Mouse (Mus musculus) hindlimb bud, embryonic 11.5 days (tissue): ENCODE data around the gene Gsg1.

Source experiments
- DNase-seq: peaks from one replicate; pipeline ENCODE4 v3.0.0-alpha.2; 2012; ENCODE audit warnings: low read depth, low spot score; ENCODE audit errors: extremely low spot score

Gsg1 gene

DNA sequence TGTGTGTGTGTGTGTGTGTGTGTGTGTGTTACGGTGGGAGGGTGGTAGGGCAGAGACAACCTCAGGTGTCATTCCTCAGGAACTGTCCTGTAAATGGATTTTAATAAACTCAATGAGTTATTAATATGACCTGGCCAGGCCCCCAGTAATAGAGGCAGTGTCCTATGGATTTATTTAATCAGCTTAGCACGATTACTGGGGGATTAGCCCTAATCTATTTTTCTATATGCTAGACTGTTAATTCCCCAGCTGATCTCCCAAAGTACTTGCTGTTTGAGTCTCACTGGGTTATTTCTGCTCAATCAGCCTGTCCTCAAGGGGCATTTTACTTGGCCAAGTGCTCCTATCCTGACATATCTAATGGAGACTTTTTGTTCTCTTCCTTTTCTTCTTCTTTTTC lies 41.5 kb downstream of the Gsg1 start:
- no peak for DNase-seq

DNA sequence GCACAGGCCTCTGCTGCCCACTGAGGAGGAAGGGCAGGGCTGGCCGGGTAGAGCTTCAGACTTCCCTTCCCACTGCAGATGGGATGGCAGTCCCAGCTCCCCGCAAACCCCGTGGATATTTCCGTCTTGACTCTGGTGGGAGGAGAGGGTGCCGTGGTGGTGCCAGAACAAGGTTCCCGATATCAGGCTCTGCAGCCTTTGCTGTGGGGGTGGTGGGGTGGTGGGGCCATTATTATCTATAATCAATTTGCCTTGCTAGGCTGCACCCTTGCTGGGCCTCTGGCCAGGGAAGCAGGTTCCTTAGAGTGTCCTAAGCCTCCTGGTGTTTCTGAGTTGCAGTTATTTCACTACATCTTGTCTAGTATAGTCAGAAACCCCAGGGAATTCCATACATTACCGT lies 43.0 kb downstream of the Gsg1 start:
- no peak for DNase-seq

DNA sequence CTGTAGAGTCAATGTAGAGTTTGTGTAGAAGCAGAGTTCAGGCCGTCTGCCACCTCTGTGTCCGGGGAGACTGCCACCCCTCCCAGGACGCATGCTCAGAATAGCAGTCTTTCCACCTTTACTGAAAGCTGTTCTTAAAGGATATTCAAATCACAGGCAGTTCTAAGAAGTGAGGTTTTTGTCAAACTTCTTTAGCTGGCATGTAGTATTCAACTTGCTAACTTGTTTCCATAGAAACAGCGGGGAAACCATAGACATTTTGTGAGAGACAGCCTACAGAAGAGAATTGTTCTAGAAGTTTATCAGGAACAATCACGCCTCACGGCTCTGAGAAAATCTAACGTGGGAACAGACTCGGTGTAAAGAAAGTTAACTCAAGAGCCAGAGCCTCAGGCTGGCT lies 47.2 kb downstream of the Gsg1 start:
- no peak for DNase-seq

DNA sequence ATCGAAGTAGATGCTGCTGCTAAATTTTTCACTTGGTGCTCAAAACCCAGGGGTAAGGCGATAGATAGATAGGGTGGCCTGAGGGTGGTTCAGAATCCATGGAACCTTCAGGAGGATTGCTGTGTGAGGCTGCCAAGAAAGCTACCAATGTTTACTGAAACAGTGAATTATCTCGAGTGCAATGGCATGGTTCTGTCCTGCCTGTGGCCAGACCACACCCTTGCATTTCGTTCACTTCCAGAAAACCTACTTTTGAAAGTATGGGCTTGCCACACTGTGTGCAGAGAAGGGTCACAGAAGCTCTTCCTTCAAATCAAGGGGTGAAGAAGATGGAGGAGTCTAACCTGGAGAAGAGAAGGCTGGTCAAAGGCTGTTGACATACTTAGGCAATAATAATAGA lies 48.3 kb downstream of the Gsg1 start:
- DNase-seq, result no peak

DNA sequence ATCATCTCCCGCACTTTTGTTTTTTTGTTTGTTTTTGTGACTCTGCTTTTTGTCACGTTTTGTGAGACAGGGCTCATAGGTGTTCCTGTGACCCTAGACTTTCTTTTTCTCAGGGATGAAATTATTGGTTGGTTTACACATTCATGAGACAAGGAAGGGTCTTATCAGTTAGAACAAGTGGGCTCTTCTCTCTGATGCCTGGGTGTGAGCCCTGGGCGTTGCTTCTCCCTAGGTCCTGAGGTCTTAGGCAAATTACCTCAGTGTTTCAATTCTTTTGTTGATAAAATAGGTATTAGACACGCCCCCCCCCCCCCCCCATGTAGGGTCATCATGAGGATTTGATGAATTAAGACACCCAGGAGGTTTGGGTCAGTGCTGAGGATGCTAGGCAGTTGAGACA lies 49.3 kb downstream of the Gsg1 start:
- DNase-seq, result no peak

DNA sequence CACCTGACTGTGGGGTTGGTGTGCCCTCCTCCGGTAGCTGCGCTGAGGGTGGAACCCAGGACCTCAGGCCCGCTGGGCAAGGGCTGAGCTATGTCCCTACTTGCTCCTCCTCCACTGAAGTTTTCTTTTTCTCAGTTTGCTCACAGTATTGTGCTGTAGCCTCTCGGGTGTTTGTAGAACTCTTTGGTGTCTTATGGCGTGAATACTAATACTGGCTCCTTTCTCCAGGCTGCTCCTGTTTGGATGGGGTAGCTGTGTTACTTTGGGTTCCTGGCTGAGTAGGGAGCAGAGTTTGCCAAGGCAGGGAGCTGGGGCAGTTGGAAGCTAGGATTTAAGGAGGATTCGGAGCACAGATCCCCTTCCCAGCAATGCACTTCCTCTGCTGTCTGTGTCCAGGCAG lies 50.4 kb downstream of the Gsg1 start:
- no peak for DNase-seq

DNA sequence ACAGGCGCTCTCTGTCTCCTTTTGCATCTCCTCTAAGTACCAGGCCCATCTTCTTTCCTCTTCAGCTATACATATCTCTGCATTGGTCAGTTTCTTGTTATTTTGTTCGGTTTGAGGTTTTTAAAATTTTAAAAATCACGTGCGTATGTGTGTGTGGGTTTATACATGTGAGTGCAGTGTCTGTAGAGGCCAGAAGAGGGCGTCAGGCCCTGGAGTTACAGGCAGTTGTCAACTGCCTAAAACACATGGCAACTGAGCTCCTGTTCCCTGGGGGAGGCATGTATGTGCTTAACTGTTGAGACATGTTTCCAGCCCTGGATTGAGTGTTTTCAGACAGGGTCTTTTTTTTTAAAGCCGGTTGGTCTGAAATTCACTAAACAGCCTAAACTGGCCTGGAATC lies 51.5 kb downstream of the Gsg1 start:
- DNase-seq, result no peak

DNA sequence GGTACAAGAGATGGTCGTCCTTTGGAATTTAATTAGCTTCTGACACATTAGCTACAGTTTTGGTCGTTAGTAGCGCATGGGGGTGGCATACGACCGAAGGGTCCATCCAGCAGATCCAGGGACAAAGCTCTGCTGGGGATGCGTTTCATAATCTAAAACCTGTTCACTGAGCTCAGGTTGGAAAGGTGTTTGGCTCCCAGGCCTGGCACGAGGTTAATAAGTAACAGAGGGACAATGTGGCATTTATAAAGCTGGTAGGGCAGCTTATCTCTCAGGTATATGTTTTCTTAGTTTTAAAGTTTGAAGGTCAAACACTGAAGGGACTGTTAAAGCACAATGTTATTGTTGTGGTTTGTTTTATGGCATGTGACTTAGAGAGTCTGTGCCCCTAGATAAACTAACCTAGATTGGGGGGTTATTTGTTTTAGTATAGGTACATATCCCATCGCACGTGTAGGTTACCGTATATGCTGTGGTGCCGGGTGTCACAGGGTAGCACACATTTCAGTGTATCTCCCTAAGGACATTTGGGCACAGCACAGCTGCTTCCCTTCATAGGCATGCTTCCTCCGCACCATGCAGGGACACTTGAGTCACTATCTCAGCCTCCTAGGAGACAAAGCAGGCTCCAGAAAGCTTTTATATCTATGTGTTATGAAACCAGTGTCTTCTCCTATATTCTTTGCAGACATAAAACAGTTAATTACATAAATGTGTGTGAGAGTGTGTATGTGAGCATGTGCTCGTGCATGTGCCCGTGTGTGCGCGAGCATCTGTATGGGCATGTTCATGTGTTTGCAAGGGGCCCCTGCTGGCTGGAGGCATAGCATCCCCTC lies 53.8 kb downstream of the Gsg1 start:
- no peak for DNase-seq

DNA sequence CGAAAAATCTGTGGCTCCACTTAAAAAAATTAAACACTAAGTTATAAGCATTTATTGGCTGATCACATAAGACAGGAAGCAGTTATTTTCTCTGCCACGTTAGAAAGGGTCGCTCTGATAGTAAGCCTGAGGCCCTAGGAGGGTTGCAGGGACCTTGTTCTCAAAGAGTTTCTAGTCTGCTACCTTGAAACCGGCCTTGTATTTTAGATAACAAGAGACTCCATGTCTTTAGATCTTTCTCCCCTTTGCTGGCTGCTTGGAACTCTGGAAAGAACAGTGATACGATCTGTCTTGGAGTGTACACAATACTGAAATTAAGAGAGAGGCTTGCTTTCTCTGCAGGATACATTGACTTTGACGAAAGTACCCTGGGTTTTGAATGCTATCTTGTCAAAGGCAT lies 55.4 kb downstream of the Gsg1 start:
- DNase-seq, result no peak

DNA sequence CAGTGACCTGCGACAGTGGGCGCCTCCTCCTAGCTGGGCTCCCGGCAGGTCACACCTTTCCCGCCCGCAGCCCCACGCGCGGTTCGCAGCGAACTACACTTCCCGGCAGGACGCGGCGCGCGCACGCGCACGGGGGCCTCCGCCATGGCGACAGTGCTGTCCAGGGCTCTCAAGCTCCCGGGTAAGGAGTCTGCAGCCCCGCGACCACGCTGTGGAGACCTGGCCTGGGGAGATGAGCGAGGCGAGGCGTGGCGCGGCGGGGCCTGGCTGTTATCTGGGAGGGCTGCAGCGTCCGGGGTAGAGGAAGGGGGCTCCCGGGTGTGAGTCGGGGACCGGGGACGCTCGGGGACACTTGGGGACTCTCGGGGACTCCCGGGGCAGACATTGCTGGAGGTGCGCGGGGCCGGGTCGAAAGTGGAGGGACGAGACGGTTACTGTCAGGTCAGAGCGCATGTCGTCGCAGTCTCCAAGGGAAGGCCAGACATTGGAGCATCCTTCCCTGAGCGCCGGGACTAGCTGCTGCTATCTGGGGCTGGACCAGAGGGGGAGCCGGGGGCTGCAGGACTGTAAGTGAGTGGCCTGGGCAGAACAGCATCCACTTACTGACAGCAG lies 56.1 kb downstream of the Gsg1 start, which contains the start of the genes Fam234b and Hebp1:
Fam234b (plus strand) TSS at position 57 of the 612 bp plus-strand sequence.
Hebp1 (minus strand) TSS at position 102 of the 612 bp plus-strand sequence.
- no peak for DNase-seq

DNA sequence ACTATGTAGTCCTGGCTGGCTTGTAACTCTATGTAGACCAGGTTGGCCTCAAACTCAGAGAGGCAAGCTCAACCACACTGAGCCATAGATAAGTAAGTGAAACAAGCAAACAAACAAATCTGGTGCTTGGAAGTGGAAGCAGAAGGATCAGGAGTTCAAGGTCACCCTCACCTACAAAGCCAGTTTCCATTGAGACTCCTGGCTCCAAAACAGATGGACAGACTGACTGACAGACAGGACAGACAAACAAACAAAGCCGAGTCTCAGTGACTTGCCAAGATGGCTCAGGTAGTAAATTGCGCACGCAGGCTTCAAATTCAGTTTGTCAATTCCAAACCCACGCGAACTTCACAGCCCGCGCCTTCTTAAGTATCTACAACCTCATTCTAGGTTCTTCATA lies 56.7 kb downstream of the Gsg1 start:
- no peak for DNase-seq

DNA sequence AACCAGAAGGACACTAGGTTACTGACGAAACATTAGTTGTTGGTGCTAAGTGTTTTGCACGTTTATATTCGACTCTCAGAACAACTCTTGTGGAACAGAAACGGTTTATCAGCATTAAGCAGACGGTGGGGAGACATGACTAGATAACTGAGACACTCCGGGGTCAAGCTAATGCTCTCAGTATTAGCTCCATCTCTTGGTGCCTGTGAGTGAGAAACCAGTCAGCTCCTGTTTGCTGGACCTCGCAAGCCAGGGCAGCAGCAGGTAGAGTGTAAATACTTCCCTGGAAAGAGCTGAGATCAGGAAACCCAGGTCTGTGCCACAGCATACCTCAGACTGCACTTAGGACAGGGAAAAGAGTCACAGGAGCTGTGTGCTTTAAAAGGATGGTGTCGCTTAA lies 57.4 kb downstream of the Gsg1 start:
- no peak for DNase-seq

DNA sequence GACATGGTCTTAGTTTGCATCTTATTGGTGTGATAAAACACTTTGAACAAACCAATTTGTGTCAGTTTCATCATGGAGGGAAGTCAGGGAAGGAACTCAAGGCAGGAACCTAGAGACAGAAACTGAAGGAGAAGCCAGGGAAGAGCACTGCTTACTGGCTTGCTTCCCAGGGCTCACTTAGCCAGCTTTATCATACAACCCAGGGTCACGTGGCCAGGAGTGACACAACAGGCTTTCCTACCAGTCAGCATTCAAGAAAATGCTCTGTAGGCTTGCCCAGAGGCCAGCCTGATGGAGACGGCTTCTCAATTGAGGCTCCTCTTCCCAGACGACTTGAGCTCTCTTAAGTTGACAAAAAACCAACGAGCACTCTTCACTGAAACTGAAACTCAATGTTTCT lies 59.2 kb downstream of the Gsg1 start:
- no peak for DNase-seq

DNA sequence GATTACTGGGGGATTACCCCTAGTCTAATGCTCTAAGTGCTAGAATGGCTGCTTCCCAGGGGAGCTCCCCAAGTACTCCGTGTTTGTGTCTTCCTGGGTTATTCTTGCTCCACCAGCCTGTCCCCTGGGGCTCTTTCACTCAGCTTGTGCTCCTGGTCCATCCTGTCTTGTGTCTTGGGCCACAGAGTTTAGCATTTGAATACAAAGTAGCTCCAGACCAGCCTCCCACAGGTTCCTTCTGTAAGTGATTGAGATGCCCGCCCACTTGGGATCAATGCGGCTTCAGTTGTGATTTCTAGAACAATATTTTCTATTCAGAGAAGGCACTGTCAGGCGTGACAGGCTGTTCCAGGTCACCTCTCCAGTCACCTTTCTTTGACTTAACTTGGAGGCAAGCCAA lies 60.4 kb downstream of the Gsg1 start:
- no peak for DNase-seq

DNA sequence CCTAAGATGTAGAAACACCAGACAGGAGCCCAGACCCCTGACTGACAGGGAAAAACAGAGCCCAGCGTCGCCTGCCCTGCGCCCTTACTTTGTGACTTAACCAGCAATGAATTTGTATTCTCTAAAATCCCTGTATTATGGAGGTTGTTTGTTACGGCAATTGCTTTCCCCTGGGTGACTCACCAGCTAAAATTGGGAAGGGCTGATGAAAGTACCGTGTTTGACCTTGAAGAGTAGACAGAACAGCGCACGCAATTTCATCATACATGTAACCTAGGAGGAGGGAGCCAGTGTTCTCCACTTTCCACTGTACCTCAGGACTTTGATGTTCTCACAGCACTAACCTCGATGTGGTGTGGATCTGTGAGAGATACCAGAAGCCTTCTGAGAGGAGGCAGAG lies 61.2 kb downstream of the Gsg1 start:
- DNase-seq, result no peak

DNA sequence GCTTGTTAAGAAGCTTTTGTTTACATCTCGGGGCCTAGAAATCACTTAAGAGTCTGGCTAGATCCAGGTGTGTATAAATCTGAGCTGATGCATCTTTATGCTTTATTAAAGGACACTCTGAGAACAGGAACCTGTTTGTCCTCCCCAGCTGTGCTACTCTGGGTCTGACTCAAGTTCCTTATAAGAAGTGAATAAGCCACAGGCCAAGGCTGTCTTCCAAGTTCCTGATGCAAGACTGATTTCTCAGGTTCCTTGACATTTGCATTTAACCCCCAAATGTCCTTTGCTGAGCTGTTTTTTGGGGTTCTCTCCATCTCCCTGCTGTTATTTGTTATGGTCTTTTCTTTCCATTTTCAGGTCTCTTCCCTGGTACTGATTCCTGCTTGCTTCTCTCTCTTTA lies 62.2 kb downstream of the Gsg1 start:
- no peak for DNase-seq

DNA sequence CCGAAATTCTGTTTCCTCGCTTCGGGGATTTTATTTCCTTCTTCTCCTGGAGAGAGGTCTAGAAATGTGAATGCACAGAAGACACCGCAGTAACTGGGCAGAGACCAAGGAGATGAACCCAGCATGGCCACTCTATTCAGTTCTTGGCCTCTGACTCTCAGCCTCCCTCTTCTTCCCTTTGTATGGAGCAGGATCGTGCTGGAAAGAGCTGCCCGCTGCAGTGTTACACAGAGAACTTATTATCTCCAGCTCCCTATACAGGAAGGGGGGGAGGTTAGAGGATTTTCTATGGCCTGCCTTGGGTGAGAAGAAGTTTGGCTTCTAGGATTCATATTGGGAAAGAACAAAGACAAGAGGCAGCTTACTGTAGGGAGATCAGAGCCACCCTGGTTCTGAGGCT lies 64.0 kb downstream of the Gsg1 start:
- no peak for DNase-seq

DNA sequence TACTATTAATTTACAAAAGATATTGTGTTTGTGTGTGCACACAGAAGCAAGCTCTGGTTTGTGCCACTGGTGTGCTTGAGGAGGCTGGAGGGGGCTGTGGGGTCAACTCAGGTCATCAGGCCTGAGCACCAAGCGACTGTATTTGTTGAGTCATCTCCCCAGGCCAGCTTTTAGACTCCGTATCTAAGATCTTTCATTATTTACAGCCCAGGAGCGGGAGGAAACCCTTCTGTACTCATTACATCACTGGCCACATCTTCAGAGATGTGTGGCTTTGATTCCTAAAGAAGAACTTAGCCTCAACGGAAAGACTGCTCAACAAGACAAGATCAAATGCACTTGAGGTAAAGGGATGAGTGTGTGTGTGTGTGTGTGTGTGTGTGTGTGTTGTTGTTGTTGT lies 65.5 kb downstream of the Gsg1 start:
- DNase-seq, result no peak
